Mouse (Mus musculus) retina, adult 2 months (tissue): ENCODE results near the gene Fsd1.
A peak's percentile ranks its signal among the peaks of the same experiment; 100 is the strongest.

Source experiments
- DNase-seq: peaks from one replicate; pipeline ENCODE4 v3.0.0-alpha.2; 2012; ENCODE audit warnings: low read depth, low spot score

The Fsd1 gene

DNA sequence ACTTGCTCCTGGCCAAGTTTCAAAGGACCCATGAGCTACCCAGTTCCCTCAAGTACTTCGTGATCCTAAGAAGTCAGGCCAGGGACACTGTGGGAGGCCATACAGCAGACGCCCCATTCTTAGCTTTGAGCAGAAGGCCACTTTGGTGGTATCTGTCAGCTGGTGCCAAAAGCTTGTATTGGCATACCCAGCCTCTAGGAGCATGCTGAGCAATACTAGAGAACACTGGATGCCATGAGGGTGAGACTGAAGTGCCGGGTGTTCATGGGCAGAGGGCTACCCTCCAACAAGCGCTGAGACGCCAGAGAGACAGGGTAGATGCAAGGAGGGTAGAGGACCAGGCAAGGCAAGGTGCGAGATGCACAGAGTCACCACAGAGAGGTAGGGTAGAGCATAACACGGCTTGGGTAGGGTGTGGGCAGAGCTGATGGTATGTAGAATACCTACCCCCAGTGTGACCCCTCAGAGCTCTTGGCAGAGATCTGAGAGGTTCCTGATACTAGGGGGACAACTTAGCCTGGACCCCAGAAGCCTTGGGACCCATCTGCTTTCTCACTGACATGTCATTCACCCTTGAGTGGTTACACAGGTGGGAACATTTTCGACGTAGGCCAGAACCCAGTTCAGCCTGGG lies 44.0 kb downstream of the Fsd1 start:
- no peak for DNase-seq

GRCm38 (mm10) chr17:56030919-56031318 lies 44.6 kb downstream of the Fsd1 start:
- no peak for DNase-seq

- DNase-seq, result no peak
Measured at GRCm38 (mm10) chr17:56031431-56031830, 45.1 kb downstream of the Fsd1 start.

GRCm38 (mm10) chr17:56032127-56032733 lies 45.9 kb downstream of the Fsd1 start:
- DNase-seq, result no peak

DNA sequence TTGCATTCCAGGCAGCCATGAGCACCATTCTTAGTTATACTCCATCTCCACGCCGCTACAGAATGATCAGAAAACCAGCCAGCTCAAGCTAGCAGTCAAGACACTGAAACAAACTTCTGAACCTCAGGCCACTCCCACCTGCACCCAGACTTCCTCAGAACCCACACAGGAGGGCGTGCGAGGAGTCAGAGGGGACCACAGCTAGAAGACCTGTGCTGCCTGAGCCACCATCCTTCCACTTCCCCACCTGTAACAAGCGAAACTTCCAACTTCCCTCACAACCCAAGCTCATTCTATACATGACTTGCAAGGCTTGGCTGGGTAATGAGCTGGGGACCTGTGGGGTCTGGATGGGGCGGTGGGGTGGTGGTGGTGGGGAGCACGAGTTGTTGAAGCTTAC lies 46.5 kb downstream of the Fsd1 start:
- no peak for DNase-seq

- DNase-seq, result no peak
Measured at GRCm38 (mm10) chr17:56034040-56034725, 47.9 kb downstream of the Fsd1 start.

DNA sequence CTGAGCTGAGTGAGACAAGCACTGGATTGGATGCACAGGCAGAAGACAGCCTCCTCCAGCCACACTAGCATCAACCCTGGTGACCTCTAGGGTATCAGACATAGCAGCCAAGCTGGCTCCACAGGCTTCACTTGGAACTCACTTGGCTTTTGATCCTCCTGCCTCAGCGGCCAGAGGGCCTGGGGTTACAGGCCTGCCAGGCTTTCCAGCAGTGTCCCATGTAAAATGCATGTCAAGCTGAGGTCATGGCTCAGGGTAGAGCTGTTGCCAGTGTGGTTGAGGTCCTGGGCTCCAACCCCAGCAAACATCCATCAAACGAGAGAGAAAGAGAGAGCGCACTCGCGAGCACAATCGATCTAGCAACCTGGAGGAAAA lies 48.4 kb downstream of the Fsd1 start:
- no peak for DNase-seq

- DNase-seq, result no peak
Measured at GRCm38 (mm10) chr17:56035216-56035615, 48.9 kb downstream of the Fsd1 start.

DNA sequence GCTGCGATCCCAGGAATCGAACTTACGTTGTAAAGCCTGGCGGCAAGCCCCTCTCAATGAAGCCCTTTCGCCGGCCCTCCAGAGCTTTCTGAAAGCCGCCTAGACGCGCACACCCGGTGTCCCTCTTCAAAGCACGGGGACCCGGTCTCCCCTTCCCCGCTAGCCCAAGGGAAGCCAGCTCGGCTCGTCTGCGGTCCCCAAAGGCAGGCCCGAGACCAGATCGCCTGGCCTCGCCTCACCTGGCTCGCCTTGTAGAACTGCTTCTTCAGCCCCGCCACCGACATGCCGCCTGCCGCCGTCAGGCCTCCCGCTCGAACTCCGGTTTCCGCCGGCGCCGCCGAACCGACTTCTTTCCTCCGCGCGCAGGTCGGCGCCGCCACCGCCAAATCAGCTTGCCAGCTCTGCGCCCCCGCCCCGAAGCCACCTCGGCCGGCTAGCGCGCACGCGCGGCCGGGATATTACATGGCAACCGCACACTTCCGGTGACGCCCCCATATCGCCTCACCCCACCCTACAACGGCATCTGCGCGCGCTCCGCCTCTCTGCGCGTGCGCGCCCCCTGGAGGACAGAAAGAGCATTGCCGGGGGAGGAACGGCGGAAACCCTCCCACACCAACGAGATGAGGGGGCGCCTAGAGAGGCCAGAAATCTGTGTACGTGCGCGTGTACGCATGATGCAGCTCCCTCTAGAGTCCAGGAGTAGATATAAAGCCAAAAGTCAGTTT lies 50.0 kb downstream of the Fsd1 start, which contains the start of gene Sh3gl1:
Gene Sh3gl1 (minus strand): TSS at position 460 of the 725 bp plus-strand sequence.
- DNase-seq, result peak; percentile 99

DNA sequence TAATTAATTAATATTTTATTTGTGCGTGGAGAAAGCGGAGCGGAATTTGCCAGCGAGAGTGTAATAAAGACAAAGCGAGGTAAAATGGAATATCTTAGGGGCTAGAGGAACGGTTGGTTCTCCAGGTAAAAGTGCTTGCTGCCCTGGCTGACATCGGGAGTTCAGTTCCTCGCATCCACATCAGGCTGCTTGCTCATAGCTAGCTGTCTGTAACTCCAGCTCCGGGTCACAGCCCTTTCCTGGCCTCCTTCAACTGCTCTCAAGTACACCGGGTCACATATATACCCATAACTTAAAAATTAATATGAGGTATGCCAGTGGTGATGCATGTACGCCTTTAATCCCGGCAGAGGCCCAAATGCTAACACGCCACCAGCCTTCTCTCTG lies 50.6 kb downstream of the Fsd1 start:
- DNase-seq, result no peak

DNA sequence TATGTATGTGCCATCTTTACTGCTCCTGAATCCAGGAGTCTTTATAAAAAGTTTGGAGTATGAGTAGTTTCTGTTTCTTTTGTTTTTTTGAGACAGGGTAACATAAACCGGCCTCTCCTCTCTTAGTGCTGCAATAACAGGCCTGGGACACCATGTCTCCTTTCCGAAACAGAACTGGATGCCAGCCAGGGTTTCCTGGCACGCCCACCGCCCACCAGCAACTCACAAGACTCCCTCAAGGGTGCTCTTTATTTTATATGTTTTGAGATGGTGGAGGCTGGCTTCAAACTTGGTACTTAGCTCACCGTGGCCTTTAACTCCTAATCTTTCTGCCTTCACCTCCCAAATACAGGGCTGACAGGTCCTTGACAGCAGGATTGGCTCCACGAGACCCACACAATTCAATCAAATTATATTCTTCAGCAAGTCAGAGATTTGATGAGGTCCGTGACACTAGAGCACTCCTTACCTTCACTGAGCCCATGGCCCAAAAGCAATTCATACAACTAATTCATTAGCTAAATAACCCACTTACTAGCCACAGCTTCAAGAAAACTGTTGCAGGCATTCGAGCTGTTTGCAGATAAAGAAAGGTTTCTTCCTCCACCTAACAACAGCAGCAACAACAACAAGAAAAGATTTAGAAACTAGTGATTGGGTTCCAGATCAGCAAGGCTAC lies 52.4 kb downstream of the Fsd1 start:
- DNase-seq, result no peak

GRCm38 (mm10) chr17:56039345-56039744 lies 53.0 kb downstream of the Fsd1 start:
- no peak for DNase-seq

- peak; percentile 89 for DNase-seq
Measured at GRCm38 (mm10) chr17:56040030-56040856, 53.9 kb downstream of the Fsd1 start, which contains the start of gene Chaf1a. Chaf1a (plus strand) TSS chr17:56040439.

- no peak for DNase-seq
Measured at GRCm38 (mm10) chr17:56040857-56041163, 54.5 kb downstream of the Fsd1 start.
